Mouse (Mus musculus): ENCODE data around the gene Qrich2. TPM values are rescaled to one million over a fixed set of nuclear protein-coding genes. Genes with fewer than 3 reads are reported as not detected.

Gene Qrich2
- total RNA-seq, 2 experiments from 2014 or later, result 0.17 TPM; not detected in 1

- Histone ChIP-seq H3K27ac (no peak overlapping the region), H3K4me3 (no peak overlapping the region)
- no peak for TF ChIP-seq CTCF (conservative IDR thresholded peaks at IDR 0.05)
- no peak for DNase-seq (ENCODE audit: low spot score in 2 of 2)
These were observed 16.7 kb downstream of the Qrich2 start for GRCm38 (mm10) chr11:116449341-116449740.

DNA sequence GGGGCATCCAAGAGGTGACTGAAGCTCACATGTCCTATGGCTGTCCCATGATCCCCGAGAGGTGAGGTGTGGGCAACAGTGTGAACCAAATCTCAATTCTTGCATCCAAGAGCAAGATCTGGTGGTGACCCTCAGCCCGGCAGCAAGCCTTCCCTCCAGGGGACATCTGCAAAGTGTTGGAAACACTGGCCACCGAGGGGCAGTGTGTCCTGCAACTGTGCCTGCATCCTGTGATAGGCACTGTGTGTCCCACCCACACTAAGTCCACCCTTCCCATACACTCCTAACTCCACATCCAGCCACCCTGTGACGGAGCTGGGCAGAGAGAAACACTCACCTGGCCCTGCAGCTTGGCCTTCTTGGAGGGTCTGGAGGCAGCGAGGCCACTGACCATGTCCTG is 18.2 kb downstream of the Qrich2 start:
- Histone ChIP-seq H3K27ac (no peak overlapping the region), H3K4me3 (no peak overlapping the region)
- no peak for DNase-seq (ENCODE audit: low spot score in 2 of 2)
- peak; percentile 19; the same call in 1 of the 2 replicates for TF ChIP-seq CTCF (conservative IDR thresholded peaks at IDR 0.05)

- no peak for TF ChIP-seq CTCF (conservative IDR thresholded peaks at IDR 0.05)
- no peak overlapping the region for H3K27ac ChIP-seq
- no peak overlapping the region for H3K4me3 ChIP-seq
- no peak for DNase-seq (ENCODE audit: low spot score in 2 of 2)
These were observed 19.6 kb downstream of the Qrich2 start for GRCm38 (mm10) chr11:116446308-116446887.

DNA sequence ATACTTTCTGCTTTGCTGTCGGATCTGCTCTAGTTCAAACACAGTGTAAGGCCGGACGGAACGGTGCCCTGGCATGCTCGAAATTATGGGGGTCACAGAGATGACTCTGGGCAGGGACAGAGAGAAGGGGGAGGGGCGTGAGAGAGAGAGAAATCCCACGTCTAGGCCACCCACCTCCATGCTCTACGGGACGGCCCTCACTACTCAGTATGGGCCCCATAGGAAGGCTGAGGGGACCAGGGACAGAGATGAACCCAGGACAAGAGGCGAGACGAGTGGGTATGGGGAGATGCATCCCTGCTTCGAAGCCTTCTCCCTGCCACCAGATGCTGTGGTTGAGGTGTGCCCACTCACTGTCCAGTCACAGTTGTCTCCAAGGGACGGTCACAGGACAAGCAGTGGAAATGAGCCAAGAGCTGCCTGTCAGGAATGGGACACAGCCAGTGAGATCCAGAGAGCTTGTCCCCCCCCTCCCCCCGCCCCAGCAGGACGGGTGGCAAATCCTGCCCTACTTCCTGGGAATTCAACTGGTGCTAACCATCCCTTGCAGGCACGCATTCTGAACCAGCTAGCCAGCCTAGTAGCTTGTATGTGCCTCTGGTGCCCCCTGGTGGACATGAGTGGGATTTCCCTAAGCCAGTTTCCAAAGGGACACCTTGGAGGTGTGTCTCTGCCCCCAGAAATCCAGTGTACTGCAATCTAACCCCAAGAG is 20.3 kb downstream of the Qrich2 start:
- Histone ChIP-seq H3K27ac (no peak overlapping the region), H3K4me3 (no peak overlapping the region)
- TF ChIP-seq CTCF (conservative IDR thresholded peaks at IDR 0.05), result peak; percentile 90
- DNase-seq (ENCODE audit: low spot score in 2 of 2), result peak; percentile 89 to 98

- no peak for DNase-seq (ENCODE audit: low spot score in 2 of 2)
- H3K4me3 ChIP-seq, result no peak overlapping the region
- no peak for TF ChIP-seq CTCF (conservative IDR thresholded peaks at IDR 0.05)
- H3K27ac ChIP-seq, result no peak overlapping the region
These were observed 22.1 kb downstream of the Qrich2 start for GRCm38 (mm10) chr11:116443935-116444334.

DNA sequence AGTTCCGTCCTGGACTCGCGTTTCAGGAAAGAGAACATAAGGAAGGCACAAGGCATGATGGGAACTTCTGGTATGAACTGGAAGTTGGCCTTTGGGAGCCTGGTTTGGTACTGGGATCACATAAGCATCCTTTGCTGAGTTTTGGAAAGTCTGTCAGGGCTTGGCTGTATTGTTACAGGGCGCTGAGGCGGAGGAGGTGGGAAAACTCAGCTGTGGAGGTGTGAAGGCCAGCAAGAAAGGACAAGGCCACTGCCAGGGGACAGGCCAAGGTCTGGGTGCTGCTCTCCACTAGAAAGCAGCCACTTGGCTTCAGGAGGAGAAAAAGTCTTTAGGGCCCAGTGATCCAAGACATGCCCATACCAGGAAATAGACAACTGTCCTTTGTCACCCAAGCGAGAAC is 22.7 kb downstream of the Qrich2 start:
- DNase-seq (ENCODE audit: low spot score in 2 of 2), result no peak
- Histone ChIP-seq H3K4me3 (no peak overlapping the region), H3K27ac (no peak overlapping the region)
- no peak for TF ChIP-seq CTCF (conservative IDR thresholded peaks at IDR 0.05)

- H3K27ac ChIP-seq, result no peak overlapping the region
- no peak for TF ChIP-seq CTCF (conservative IDR thresholded peaks at IDR 0.05)
- no peak for DNase-seq (ENCODE audit: low spot score in 2 of 2)
- no peak overlapping the region for H3K4me3 ChIP-seq
These were observed 23.2 kb downstream of the Qrich2 start for GRCm38 (mm10) chr11:116442867-116443177.

DNA sequence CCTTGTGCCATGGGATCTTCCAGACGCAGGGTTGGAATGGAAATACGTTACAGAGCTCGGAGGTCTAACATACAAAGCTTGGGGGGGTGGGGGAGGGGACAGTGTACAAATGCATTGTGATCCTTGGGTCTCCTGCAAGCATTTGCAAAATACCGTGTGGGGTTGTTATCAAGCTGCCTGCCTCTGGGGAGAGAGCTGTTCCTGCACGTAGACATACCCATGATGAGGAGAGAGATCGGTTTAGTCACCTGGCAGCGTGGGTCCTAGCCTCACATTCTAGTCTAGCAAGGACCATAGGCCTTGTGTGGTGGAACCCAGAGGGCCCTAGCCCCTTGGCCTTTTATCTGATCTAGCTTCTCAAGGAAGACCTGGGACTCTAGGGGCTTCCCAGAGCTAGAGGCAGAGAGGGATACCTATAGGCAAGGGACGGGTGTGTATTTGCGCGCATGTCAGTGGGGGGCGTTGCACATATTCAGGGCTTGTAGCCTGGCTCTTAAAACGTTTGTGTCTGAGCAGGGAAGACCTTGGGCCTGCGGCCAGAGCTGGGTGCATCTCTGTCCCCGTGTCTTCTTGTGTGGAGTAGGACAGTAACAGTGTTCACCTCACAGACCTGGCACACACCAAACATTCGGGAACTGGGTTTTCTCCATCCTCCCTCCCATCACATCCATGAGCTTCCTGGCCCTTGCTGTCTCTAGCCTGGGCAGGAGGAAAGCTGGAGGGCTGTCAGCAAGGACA is 23.7 kb downstream of the Qrich2 start:
- no peak for DNase-seq (ENCODE audit: low spot score in 2 of 2)
- H3K27ac ChIP-seq, result no peak overlapping the region
- TF ChIP-seq CTCF (conservative IDR thresholded peaks at IDR 0.05), result no peak
- H3K4me3 ChIP-seq, result no peak overlapping the region

- no peak overlapping the region for H3K27ac ChIP-seq
- H3K4me3 ChIP-seq, result no peak overlapping the region
- no peak for DNase-seq (ENCODE audit: low spot score in 2 of 2)
- TF ChIP-seq CTCF (conservative IDR thresholded peaks at IDR 0.05), result no peak
These were observed 25.5 kb downstream of the Qrich2 start for GRCm38 (mm10) chr11:116440408-116441068.

GRCm38 (mm10) chr11:116439269-116440240 is 26.5 kb downstream of the Qrich2 start:
- TF ChIP-seq CTCF (conservative IDR thresholded peaks at IDR 0.05), result no peak
- no peak overlapping the region for H3K27ac ChIP-seq

GRCm38 (mm10) chr11:116437541-116437940 is 28.5 kb downstream of the Qrich2 start:
- TF ChIP-seq CTCF (conservative IDR thresholded peaks at IDR 0.05), result no peak
- Histone ChIP-seq H3K27ac (peak overlapping the region; percentile 57), H3K4me3 (no peak overlapping the region)
- DNase-seq (ENCODE audit: low spot score in 2 of 2), result no peak

More at GRCm38 (mm10) chr11:116439269-116440240, 26.5 kb downstream of the Qrich2 start:
- DNase-seq (ENCODE audit: low spot score in 2 of 2), result no peak
- no peak overlapping the region for H3K4me3 ChIP-seq

DNA sequence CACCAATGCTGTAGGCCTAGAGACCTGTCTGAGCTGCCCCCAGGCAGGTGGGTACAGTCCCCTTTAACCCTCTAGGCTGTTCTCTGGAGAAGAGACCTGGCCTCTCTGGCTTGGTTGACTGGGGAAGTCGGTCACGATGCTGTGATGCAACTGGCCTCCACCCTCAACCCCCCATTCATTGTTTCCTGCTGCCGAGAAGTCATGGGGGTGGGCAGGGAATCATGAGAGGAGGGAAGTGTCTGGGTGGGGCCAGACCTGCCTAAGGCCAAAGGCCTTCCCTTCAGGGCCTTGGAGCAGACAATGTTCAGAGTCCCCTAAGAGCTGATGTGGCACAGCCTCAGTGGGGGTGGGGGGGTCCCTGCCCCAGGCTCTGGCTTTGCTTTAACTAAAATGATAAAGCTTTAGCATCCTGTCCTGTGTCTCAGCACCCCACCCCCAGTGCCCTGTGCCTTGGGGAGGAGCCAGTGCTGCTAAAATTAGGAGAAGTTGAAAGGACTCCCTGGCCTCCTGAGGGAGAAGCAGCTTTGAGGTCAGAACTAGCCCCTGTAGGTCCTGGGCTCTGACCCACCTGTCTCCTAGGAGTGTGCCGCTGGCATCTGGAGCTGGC is 29.2 kb downstream of the Qrich2 start:
- no peak for TF ChIP-seq CTCF (conservative IDR thresholded peaks at IDR 0.05)
- no peak overlapping the region; the same call in 1 of the 2 replicates for H3K4me3 ChIP-seq
- peak overlapping the region; percentile 57 for H3K27ac ChIP-seq
- no peak for DNase-seq (ENCODE audit: low spot score in 2 of 2)

All from layer of hippocampus, adult 2 months (tissue).